Mouse (Mus musculus): Measurements from ENCODE around the gene Morc3.

Morc3 gene

GRCm38 (mm10) chr16:93831627-93832395 is at the start of gene Morc3:
Morc3 (plus strand) TSS chr16:93832121.
- DNase-seq (ENCODE audit: low spot score), result peak; percentile 100

- no peak for DNase-seq (ENCODE audit: low spot score)
Measured at GRCm38 (mm10) chr16:93784175-93784574, 47.7 kb upstream of the Morc3 start.

- peak; percentile 38 for DNase-seq (ENCODE audit: low spot score)
Measured at GRCm38 (mm10) chr16:93785805-93786204, 46.1 kb upstream of the Morc3 start.

- DNase-seq (ENCODE audit: low spot score), result no peak
Measured at GRCm38 (mm10) chr16:93788388-93788787, 43.5 kb upstream of the Morc3 start.

DNA sequence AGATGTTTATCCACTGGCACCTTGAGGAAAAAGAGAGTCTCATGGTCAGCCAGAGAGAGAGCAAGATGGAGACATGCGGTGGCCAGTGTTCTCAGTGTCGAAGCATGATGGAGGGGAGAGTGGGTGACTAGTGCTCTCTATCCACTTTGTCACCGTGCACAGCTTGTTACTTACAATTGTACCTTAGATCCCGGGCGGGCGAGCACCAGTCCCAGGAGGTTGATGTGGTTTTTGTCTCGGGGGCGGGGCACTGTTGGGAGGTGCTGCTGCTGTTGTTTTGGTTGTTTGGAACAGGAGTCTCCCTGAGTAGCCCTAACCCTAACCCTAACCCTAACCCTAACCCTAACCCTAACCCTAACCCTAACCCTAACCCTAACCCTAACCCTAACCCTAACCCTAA is 43.0 kb upstream of the Morc3 start:
- DNase-seq (ENCODE audit: low spot score), result no peak

DNA sequence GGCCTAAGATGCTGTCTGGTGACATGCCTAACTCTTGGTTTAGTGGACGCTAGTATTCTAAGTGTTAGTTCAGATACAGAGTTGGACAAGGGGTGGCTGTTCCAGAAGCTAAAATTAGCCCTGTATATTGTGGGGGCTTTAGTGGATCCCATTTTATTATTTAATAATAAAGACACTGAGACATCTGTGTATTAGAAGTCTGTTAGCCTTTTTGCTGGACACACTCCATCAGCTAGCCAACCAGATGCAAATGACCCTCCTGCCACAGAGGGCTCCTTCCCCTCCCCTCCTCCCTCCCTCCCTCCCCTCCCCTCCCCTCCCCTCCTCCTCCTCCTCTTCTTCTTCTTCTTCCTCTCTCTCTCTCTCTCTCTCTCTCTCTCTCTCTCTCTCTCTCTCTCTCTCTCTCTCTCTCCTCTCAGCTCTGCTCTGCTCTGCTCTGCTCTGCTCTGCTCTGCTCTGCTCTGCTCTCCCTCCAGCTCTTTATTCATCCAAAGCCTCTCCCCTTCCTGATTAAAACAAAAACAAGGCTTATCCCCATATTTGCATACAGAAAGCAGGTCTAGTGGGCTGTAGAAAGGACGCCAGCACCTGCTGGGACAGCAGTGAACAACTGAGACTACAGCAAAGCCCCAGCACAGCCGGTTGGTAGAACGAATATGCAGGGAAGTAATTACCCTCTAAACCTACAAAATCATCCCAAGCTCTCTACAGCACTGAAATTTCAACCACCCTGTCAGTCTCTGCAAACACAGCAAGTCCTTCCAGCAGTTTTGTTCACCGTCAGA is 41.8 kb upstream of the Morc3 start:
- no peak for DNase-seq (ENCODE audit: low spot score)

DNA sequence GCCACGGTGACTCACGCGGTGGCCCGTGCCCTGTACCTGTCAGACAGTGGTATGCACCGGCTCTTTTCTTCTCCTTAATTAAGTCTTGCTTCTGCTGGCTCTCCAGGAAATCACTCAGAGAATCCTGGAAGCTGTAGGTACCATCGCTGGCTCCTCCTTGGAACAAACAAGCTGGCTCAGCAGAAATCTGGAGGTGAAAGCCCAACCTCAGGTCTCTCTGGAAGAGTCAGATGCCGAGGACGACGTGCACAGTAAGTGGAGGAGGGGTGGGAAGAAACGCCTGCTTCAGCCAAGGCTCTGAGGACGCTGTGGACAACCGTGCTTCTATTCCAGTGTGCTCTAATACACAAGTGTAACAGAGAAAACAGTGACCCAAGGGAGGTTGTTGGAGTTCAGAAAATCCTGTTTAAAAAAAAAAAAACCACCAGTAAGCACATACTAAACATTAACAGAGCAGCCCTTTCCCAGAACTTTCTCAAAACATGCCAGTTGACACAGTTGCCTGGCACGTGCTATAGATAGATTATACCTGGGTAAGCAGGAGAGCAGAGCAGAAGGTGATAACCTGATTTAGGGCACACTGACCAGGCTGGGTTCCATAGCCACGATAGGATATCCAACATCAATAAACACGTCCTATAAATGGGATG is 38.8 kb upstream of the Morc3 start:
- no peak for DNase-seq (ENCODE audit: low spot score)

DNA sequence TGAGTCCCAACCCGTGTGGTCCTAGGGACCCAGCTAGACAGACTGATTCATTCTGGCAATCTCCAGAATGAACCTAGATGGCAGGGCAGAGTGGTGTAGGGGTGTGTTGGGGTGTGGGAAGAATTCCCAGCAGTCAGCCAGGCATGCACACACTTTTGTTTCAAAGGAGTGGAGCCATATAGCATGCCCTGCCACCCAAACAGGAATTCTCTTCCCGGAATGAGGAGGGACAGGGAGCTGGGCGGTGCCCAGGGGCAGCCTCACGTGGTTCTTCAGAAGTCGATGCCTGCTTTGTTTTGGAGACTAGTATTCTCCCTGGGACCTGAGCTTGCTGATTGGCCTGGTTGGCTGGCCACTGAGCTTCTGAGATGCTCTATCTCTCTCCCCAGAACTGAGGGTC is 37.1 kb upstream of the Morc3 start:
- no peak for DNase-seq (ENCODE audit: low spot score)

DNA sequence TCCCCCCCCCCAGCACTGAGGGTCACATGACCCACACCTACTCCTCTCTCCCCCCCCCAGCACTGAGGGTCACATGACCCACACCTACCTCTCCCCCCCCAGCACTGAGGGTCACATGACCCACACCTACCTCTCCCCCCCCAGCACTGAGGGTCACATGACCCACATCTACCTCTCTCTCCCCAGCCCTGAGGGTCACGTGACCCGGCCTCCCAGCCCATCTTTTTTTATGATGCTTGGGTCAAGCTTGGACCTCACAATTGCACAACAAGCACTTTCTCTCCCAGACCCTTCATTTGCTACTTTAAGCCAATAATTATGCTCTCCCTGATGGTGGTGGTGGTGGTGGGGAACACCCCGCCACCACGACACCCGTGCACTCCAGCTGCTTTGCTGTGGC is 36.5 kb upstream of the Morc3 start:
- no peak for DNase-seq (ENCODE audit: low spot score)

DNA sequence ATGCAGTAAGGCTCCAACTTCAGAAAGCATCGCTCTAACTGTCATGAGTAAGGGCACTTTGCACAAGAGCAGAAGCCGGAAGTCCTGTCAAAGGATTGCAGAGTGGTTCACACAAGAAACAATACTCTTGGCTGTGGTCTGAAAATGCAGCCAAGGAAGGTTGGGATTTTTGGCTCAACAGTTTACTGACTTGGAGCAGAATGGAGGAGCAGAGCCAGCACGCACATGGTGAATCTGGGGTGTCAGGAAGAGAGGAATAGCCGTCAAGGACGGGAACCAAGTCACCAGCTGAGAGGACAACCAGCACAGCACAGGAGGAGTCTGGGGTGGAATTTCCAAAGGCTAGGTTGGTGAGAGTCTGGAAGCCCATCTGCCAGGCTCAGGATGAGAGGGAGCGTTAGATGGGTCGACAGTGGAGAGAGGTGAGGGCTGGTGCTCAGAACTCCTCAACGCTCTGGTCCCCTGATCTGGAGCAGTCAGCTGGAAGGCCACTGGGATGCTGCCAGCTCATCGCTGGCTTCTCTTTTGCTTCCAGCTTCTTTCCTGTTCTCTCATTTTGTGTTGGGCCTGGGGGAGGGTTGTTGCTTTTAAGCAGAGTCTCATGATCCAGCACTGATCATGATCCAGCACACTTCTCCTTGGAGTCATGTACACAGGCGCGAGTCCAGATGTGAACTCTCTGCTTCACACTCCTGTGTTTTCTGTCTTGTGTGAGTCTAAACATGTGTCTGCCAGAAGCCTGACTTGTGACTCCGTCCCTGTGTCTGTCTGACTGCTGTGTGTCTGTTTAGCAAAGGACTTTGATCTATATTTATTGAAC is 34.7 kb upstream of the Morc3 start:
- DNase-seq (ENCODE audit: low spot score), result no peak

DNA sequence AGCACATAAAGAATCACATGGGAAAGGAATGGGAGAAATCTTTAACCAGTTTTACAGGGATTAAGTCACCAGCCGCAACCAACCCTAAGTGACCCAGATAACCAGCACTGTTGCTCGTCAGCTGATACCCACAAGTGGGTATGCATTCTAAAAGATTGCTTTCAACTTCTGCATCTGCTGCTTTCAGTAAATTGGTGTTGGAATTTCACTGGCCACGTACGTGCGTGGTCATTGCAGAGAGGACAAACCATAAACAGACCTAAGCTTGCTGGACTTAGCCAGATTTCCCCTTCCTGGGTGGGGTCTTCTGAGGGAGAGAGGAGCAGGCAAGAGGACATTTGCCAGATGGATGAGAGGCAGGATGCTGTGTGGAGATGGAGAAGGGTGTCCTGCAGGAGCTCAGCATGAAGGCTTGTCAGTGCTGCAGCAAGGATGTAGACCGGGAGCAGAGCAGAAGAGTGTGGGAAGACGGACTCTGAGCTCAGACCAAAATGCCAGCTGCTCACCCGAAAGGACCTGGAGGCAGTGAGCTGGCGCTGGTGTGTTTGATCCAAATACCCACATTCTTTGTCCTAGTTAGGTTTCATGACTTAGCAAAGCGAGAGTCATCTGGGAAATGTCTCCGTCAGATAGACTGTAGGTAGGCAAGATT is 34.0 kb upstream of the Morc3 start:
- no peak for DNase-seq (ENCODE audit: low spot score)

GRCm38 (mm10) chr16:93798623-93799022 is 33.3 kb upstream of the Morc3 start:
- DNase-seq (ENCODE audit: low spot score), result no peak

DNA sequence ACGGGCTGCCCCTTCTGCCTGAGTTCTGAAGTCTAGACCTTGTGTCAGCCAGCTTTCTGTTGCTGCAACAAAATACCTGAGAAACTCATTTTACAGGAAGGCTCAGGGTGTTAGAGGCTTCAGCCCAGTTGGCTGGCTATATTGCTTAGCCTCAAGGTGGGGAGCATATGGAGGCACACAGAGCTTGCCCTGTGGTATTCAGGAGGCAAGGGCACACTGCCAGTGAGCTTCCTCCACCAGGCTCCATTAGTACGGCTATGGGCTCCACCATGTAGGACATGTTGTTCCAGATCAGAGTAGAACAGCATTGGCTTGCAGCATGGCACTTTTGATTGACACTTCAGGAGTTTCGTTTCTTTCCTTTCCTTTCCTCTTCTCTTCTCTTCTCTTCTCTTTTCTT is 32.9 kb upstream of the Morc3 start:
- DNase-seq (ENCODE audit: low spot score), result no peak

DNA sequence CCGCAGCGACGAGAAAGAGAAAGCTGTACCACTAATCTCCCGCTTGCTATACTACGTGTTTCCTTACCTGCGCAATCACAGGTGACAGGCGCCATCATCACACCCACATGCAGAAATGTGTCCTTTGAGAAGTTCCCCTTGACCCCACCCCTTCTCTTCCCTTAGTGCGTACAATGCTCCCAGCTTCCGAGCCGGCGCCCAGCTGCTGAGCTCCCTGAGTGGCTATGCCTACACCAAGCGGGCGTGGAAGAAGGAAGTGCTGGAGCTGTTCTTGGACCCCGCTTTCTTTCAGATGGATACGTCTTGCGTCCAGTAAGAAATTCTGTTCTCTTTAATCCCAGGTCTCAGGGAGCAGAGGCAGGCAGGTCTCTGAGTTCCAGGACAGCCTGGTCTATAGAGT is 32.0 kb upstream of the Morc3 start:
- DNase-seq (ENCODE audit: low spot score), result no peak

DNA sequence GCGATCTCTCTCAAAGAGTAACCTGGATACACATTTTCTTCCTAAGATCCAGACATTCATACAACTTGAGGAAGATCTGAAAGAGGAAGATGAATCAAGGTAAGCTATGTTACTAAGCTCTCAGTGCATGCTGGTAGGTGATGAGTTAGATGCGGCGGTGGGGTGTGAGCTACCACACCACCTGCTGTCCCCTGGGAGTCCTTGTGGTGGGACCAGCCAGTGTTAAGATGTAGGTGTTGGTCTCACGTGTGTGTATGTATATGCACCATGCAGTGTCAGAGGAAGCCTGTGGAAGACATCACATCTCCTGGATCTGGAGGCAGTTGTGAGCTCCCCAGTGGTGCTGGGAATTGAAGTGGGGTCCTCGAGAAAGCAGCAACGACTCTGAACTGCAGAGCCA is 24.8 kb upstream of the Morc3 start:
- no peak for DNase-seq (ENCODE audit: low spot score)

DNA sequence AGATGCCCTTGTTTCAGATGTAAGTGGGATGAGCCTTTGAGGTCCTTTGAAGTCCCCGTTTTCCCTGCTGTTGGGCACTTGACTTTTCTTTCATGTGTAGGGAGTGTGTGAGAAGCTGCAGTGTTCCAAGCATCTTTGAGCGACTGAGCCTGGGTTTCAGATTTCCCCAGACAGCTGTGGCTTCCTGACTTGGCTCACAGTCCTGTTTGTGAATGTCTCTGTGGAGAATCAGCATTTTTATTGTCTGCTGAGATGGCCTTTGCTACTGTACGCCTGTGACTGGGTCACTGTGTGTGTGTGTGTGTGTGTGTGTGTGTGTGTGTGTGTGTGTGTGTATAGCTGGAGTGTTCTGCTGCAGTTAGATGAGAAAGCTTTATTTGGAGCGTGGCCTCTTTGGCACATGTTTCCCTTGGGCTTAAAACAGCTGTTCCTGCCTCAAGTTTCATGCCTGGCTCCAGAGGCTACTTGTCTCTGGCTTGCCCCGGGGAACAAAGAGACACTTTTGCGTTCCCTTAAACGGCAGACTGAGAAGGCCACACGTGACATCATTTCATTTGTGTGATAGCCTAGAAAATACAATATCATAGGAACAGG is 23.9 kb upstream of the Morc3 start:
- DNase-seq (ENCODE audit: low spot score), result no peak

- DNase-seq (ENCODE audit: low spot score), result no peak
Measured at GRCm38 (mm10) chr16:93815856-93816736, 15.8 kb upstream of the Morc3 start.

- DNase-seq (ENCODE audit: low spot score), result no peak
Measured at GRCm38 (mm10) chr16:93816861-93817260, 15.1 kb upstream of the Morc3 start.

DNA sequence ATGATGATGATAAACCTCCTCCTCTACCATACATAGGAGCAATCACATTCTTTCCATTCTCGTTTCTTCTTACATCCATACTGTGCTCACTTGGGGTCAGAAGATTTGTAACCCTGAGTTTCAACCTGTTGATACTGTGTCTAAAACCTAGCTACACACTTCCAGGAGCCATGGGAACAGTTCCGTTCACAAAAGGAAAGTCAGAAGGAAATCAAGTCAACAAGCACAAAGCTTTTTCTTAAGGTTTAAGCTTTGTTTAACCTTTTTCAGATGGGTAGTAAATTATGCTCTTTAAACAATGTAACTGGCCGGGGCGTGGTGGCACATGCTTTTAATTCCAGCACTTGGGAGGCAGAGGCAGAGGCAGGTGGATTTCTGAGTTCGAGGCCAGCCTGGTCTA is 14.6 kb upstream of the Morc3 start:
- no peak for DNase-seq (ENCODE audit: low spot score)

GRCm38 (mm10) chr16:93818691-93819324 is 13.1 kb upstream of the Morc3 start:
- DNase-seq (ENCODE audit: low spot score), result no peak

All from ovary, postnatal 10 days (tissue).